Mouse (Mus musculus) limb, embryonic 14.5 days (tissue): ENCODE data around the gene Pagr1b. TPM values are rescaled to one million over a fixed set of nuclear protein-coding genes. Genes with fewer than 3 reads are reported as not detected.
A peak's percentile ranks its signal among the peaks of the same experiment; 100 is the strongest.

Experiments used
- ATAC-seq: fragments of 200-750 bp; cut with Nextera tagmentation; 2 replicates; pipeline ENCODE4 v1.8.0; 2017; ENCODE audit warnings: low read depth, moderate number of reproducible peaks, moderate TSS enrichment; ENCODE audit not compliant: low FRiP score
- DNase-seq: peaks from one replicate; pipeline ENCODE4 v3.0.0-alpha.2; 2015; ENCODE audit warnings: low spot score
- H3K27ac ChIP-seq: fragments of 300-500 bp; sonication (generic); replicated peaks from 2 replicates; pipeline ENCODE4 v1.5.1; 2014; ENCODE audit warnings: low read depth, mild to moderate bottlenecking, low read length, moderate library complexity, mixed read lengths
- H3K27me3 ChIP-seq: fragments of 300-500 bp; sonication (generic); 2 replicates; pipeline ENCODE4 v1.6.1; 2014; ENCODE audit warnings: low read length, mixed read lengths; ENCODE audit not compliant: control insufficient read depth, insufficient read depth
- H3K36me3 ChIP-seq: fragments of 300-500 bp; sonication (generic); 2 replicates; pipeline ENCODE4 v1.6.1; 2014; ENCODE audit warnings: mild to moderate bottlenecking, low read length, moderate library complexity, mixed read lengths; ENCODE audit not compliant: control insufficient read depth, insufficient read depth
- H3K4me1 ChIP-seq: fragments of 300-500 bp; sonication (generic); 2 replicates; pipeline ENCODE4 v1.6.1; 2014; ENCODE audit warnings: antibody characterized with exemption, low read length, mixed read lengths; ENCODE audit not compliant: control insufficient read depth, insufficient read depth
- H3K4me2 ChIP-seq: fragments of 300-500 bp; sonication (generic); replicated peaks from 2 replicates; pipeline ENCODE4 v1.6.1; 2014; ENCODE audit warnings: low read depth, mild to moderate bottlenecking, low read length, moderate library complexity; ENCODE audit not compliant: severe bottlenecking
- H3K4me3 ChIP-seq: fragments of 300-500 bp; sonication (generic); replicated peaks from 2 replicates; pipeline ENCODE4 v1.5.1; 2014; ENCODE audit warnings: low read length
- H3K9ac ChIP-seq: fragments of 300-500 bp; sonication (generic); 2 replicates; pipeline ENCODE4 v1.6.1; 2014; ENCODE audit warnings: mild to moderate bottlenecking, low read depth, low read length, moderate library complexity; ENCODE audit not compliant: severe bottlenecking
- H3K9me3 ChIP-seq: fragments of 300-500 bp; sonication (generic); 2 replicates; pipeline ENCODE4 v1.6.1; 2016; ENCODE audit warnings: low read length; ENCODE audit not compliant: control insufficient read depth
- POLR2A ChIP-seq: fragments of 200-500 bp; IDR thresholded peaks from 2 replicates; pipeline ENCODE4 v1.8.0; 2012; ENCODE audit warnings: inconsistent platforms, mild to moderate bottlenecking, moderate library complexity, borderline replicate concordance; ENCODE audit not compliant: insufficient read depth, insufficient read length; ENCODE audit errors: extremely low read depth
- WGBS: fragments of 180-500 bp; shearing (Covaris S2); extraction: QIAGEN DNeasy Blood & Tissue Kit; methylation state at CpG from one replicate; pipeline ENCODE4 v1.1.7; 2014; 5-methylcytosine and 5-hydroxymethylcytosine counted together
- polyA plus RNA-seq, 2 experiments: library from polyadenylated mRNA; depleted of rRNA in 1 of 2; stranded (reverse) in 1 of 2; unstranded in 1 of 2; fragments of >200 nt; fragmentation: Nextera tagmentation in 1 of 2; extraction: Ambion mirVana in 1 of 2; gene quantifications; 2 replicates each; pipeline versions ENCODE4 v1.2.1 to v1.2.3; 2012 to 2014

Gene Pagr1b
- polyA plus RNA-seq, 2 experiments = 3.2 TPM; not detected in 1

GRCm38 (mm10) chr7:126963548-126964286, 52.6 kb downstream of the Pagr1b start:
- Histone ChIP-seq H3K27ac (no peak overlapping the region), H3K36me3 (no peaks in the 10 kb centered on the region), H3K4me2 (peak overlapping the region; percentile 26), H3K9me3 (no peaks in the 10 kb centered on the region), H3K9ac (no peak overlapping the region), H3K4me1 (no peaks in the 10 kb centered on the region), H3K4me3 (no peak overlapping the region; the same call in 1 of the 2 replicates), H3K27me3 (peaks cover 20% of the 10 kb centered on the region)
- no peak for ATAC-seq
- TF ChIP-seq POLR2A = no peak
- WGBS = 20% methylated on average over 19 of the region's 19 CpGs
- DNase-seq = peak; percentile 23

- no peaks in the 10 kb centered on the region for H3K9me3 ChIP-seq
- no peak for TF ChIP-seq POLR2A
- no peak overlapping the region for H3K4me2 ChIP-seq
- H3K27me3 ChIP-seq = peaks cover 20% of the 10 kb centered on the region
- H3K4me3 ChIP-seq = no peak overlapping the region
- H3K4me1 ChIP-seq = no peaks in the 10 kb centered on the region
- no peaks in the 10 kb centered on the region for H3K36me3 ChIP-seq
- ATAC-seq = no peak
- WGBS = 81% methylated on average over 4 of the region's 4 CpGs
- DNase-seq = no peak
- no peak overlapping the region for H3K9ac ChIP-seq
- no peak overlapping the region for H3K27ac ChIP-seq
Observed at GRCm38 (mm10) chr7:126961965-126962364, 54.3 kb downstream of the Pagr1b start.

GRCm38 (mm10) chr7:126961095-126961494, 55.2 kb downstream of the Pagr1b start:
- no peak for ATAC-seq
- no peak overlapping the region for H3K4me2 ChIP-seq
- no peaks in the 10 kb centered on the region for H3K4me1 ChIP-seq
- peaks cover 20% of the 10 kb centered on the region for H3K27me3 ChIP-seq
- TF ChIP-seq POLR2A = no peak
- no peak overlapping the region for H3K9ac ChIP-seq
- no peak for DNase-seq
- H3K27ac ChIP-seq = no peak overlapping the region
- H3K36me3 ChIP-seq = no peaks in the 10 kb centered on the region
- no peaks in the 10 kb centered on the region for H3K9me3 ChIP-seq
- H3K4me3 ChIP-seq = no peak overlapping the region
- WGBS = 84% methylated on average over 5 of the region's 5 CpGs

DNA sequence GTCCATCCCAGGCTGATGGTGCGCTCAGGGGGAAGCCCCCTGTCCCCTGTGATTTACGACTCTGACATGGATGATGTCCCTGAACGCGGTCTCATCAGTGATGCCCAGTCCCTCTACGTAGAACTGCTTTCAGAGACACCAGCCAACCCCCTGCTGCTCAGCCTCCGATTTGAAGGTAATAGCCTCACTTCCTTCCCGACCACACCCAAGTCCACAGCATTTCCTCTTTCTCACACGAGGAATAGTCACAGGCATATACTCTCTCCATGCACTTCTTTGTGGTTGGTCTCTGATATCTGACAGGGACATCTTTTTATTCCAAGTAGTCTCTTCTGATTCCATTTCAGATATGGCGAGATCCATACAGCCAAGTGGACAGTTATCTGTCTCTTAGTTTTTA, 56.5 kb downstream of the Pagr1b start:
- no peak overlapping the region for H3K4me3 ChIP-seq
- no peaks in the 10 kb centered on the region for H3K9me3 ChIP-seq
- no peak overlapping the region for H3K9ac ChIP-seq
- no peak overlapping the region for H3K27ac ChIP-seq
- ATAC-seq (no peak), DNase-seq (no peak)
- no peak overlapping the region for H3K4me2 ChIP-seq
- H3K4me1 ChIP-seq = no peaks in the 10 kb centered on the region
- H3K27me3 ChIP-seq = peaks cover 20% of the 10 kb centered on the region
- 66% methylated on average over 9 of the region's 9 CpGs for WGBS
- TF ChIP-seq POLR2A = no peak
- H3K36me3 ChIP-seq = no peaks in the 10 kb centered on the region

DNA sequence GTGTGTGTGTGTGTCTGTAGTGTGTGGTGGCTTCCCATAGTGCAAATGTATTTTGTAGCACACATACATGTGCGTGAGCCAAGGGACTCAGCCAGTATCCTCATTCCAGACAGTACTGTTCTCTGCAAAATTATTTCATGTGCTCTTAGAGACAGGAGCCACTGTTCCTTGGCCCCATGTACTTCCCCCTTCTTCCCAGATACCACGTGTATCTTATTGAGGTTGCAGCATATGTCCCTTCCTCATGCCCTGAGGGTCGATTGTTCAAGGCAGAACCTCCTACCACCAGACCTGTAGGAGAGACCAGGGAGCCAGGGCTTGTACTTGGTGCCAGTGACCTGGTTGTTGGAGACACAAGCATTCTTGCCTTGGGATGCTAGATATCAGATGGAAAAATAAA, 61.2 kb downstream of the Pagr1b start:
- peaks cover 16% of the 10 kb centered on the region for H3K27me3 ChIP-seq
- WGBS = 60% methylated on average over 3 of the region's 3 CpGs
- no peak overlapping the region for H3K27ac ChIP-seq
- H3K9me3 ChIP-seq = no peaks in the 10 kb centered on the region
- no peak for TF ChIP-seq POLR2A
- H3K4me1 ChIP-seq = peaks cover 5% of the 10 kb centered on the region; the same call in 1 of the 2 replicates
- H3K4me2 ChIP-seq = no peak overlapping the region
- no peak for ATAC-seq
- H3K9ac ChIP-seq = no peak overlapping the region
- no peaks in the 10 kb centered on the region for H3K36me3 ChIP-seq
- no peak overlapping the region for H3K4me3 ChIP-seq
- no peak for DNase-seq

- WGBS = 6% methylated on average over 7 of the region's 8 CpGs
- no peak overlapping the region for H3K4me3 ChIP-seq
- no peaks in the 10 kb centered on the region for H3K9me3 ChIP-seq
- no peak overlapping the region for H3K9ac ChIP-seq
- H3K4me2 ChIP-seq = peak overlapping the region; percentile 15; the same call in 1 of the 2 replicates
- DNase-seq (no peak), ATAC-seq (no peak)
- no peaks in the 10 kb centered on the region for H3K36me3 ChIP-seq
- no peak overlapping the region for H3K27ac ChIP-seq
- TF ChIP-seq POLR2A = no peak
- peaks cover 8% of the 10 kb centered on the region; the same call in 1 of the 2 replicates for H3K4me1 ChIP-seq
- H3K27me3 ChIP-seq = peaks cover 19% of the 10 kb centered on the region
Observed at GRCm38 (mm10) chr7:126952646-126953045, 63.6 kb downstream of the Pagr1b start.
